Mouse (Mus musculus): ENCODE measurements around the gene L3mbtl1. TPM values are rescaled to one million over a fixed set of nuclear protein-coding genes. Genes with fewer than 3 reads are reported as not detected.
A peak's percentile ranks its signal among the peaks of the same experiment; 100 is the strongest.

The L3mbtl1 gene
- polyA plus RNA-seq, 1 experiment from 2014 or later: 0.19 TPM

DNA sequence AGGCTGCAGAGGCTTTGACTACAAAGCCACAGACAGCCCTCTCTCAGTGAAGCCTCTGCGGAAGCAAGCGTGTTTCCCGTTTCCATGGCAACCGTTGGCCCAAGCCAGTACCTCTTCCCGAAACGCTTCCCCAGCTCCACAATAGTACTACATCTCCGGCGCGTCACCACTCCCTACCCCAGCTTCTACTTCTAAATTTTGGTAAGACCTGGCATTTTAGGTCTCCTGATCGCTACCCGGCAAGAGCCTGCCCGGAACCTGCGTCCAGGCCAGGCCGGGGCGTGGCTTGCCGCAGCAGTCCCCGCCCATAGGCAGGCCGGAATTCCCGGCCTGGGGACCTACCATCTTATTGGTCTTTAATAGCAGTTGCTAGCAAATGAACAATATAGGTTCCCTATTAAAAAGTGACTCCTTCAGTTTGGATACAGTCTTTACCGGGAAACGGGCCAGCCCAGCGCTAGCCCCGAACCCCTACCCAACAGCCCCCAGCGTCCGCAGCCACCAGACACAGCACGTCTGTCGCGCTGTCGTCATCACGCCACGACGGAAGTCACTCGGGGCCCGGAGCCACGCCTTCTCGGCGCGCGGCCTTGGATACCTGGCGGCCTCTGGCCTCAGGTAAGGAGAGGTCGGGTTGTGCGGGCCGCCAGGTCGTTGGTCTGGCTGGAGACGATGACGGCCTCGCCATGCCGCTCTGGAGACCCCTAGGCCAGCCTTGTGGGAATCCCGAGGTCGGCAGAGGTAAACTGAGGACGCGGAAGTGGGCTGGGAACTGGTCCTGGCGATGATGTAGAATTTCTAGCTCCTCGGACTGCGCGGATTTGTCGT lies 73.9 kb downstream of the L3mbtl1 start, which contains the start of gene Ift52:
Gene Ift52, plus strand, starts transcription at position 439 of the 828 bp plus-strand sequence.
- Histone ChIP-seq H3K9me3 (no peaks in the 10 kb centered on the region), H3K4me1 (peaks cover 11% of the 10 kb centered on the region), H3K36me3 (replicated peaks) (0 out of 2 replicates have a peak, but pooled peaks cover 4% of the 10 kb centered on the region), H3K27ac (replicated peaks) (peak within 1 kb of the TSS; percentile 90), H3K4me3 (peak within 1 kb of the TSS; percentile 86), H3K27me3 (replicated peaks; ENCODE audit: low read depth, poor library complexity, severe bottlenecking) (no peaks in the 10 kb centered on the region)
- WGBS: under 1% methylated on average over 57 of the region's 57 CpGs
- DNase-seq (ENCODE audit: low spot score): peak; percentile 92

Other genes with a start within 250 kb of the L3mbtl1 start
- gene Srsf6, start 11.9 kb upstream of the L3mbtl1 start, polyA plus RNA-seq (2016; fragmentation: Nextera tagmentation; extraction: Ambion mirVana): 279 and 285 TPM in 2 replicates
- not detected in 2 replicates for gene Sgk2, start 43.9 kb downstream of the L3mbtl1 start, polyA plus RNA-seq (2016; fragmentation: Nextera tagmentation; extraction: Ambion mirVana)
- gene Ift52, start 73.9 kb downstream of the L3mbtl1 start, polyA plus RNA-seq (2016; fragmentation: Nextera tagmentation; extraction: Ambion mirVana): 50.5 and 51.9 TPM in 2 replicates
- gene Mybl2, start 111.2 kb downstream of the L3mbtl1 start, polyA plus RNA-seq (2016; fragmentation: Nextera tagmentation; extraction: Ambion mirVana): 49.8 and 54.4 TPM in 2 replicates
- 0.19 TPM in 1 of 2 replicates, not detected in the other for gene Gtsf1l, start 144.4 kb downstream of the L3mbtl1 start, polyA plus RNA-seq (2016; fragmentation: Nextera tagmentation; extraction: Ambion mirVana)

All from embryonic facial prominence, embryonic 10.5 days (tissue).